Mouse (Mus musculus): ENCODE results near the gene Tgfa.

GRCm38 (mm10) chr6:86192978-86193377, 2.0 kb upstream of the Tgfa start:
- TF ChIP-seq CTCF (IDR thresholded peaks at IDR 0.05; ENCODE audit: extremely low read depth, insufficient read depth, insufficient read length, insufficient replicate concordance) (no peak), POLR2A (IDR thresholded peaks at IDR 0.05; ENCODE audit: low read depth, low read length) (no peak)

Measured in spleen, adult 2 months (tissue).